Mouse (Mus musculus) spleen, adult 2 months (tissue): ENCODE results near the gene Asrgl1. TPM values are rescaled to one million over a fixed set of nuclear protein-coding genes. Genes with fewer than 3 reads are reported as not detected.
A peak's percentile ranks its signal among the peaks of the same experiment; 100 is the strongest.

Experiments used
- DNase-seq, 2 experiments: peaks; one replicate each; pipeline versions ENCODE4 v3.0.0 to v3.0.0-alpha.2; 2012 to 2021; ENCODE audit warnings: low spot score in 2 of 2, low read depth in 1 of 2
- H3K27ac ChIP-seq: fragments of 200-500 bp; 2 replicates; pipeline ENCODE4 v1.5.1; 2012; ENCODE audit warnings: low read length, inconsistent platforms; ENCODE audit not compliant: insufficient read depth
- H3K27me3 ChIP-seq: fragments of 200-500 bp; 2 replicates; pipeline ENCODE4 v1.6.1; 2012; ENCODE audit warnings: mild to moderate bottlenecking, moderate library complexity, low read length, inconsistent platforms; ENCODE audit not compliant: control insufficient read depth, insufficient read depth
- H3K36me3 ChIP-seq: fragments of 200-500 bp; 2 replicates; pipeline ENCODE4 v1.6.1; 2012; ENCODE audit warnings: mild to moderate bottlenecking, low read length, inconsistent platforms; ENCODE audit not compliant: control insufficient read depth, insufficient read depth
- H3K4me1 ChIP-seq: fragments of 200-500 bp; 2 replicates; pipeline ENCODE4 v1.6.1; 2011; ENCODE audit warnings: inconsistent platforms; ENCODE audit not compliant: control insufficient read depth, insufficient read depth, insufficient read length
- H3K4me3 ChIP-seq: fragments of 200-500 bp; 2 replicates; pipeline ENCODE4 v1.5.1; 2011; ENCODE audit warnings: mild to moderate bottlenecking, inconsistent platforms; ENCODE audit not compliant: insufficient read depth, insufficient read length; ENCODE audit errors: extremely low read depth
- CTCF ChIP-seq: fragments of 200-500 bp; IDR thresholded peaks from 2 replicates; pipeline ENCODE4 v1.5.1; 2011; ENCODE audit warnings: mild to moderate bottlenecking, inconsistent platforms; ENCODE audit not compliant: insufficient read depth, insufficient read length, insufficient replicate concordance; ENCODE audit errors: extremely low read depth
- POLR2A ChIP-seq: fragments of 200-500 bp; IDR thresholded peaks from 2 replicates; pipeline ENCODE4 v1.6.1; 2011; ENCODE audit warnings: low read depth, low read length, inconsistent platforms
- WGBS: fragments of 180-500 bp; shearing (Covaris S2); methylation state at CpG from one replicate; pipeline ENCODE4 v1.1.7; 2018; 5-methylcytosine and 5-hydroxymethylcytosine counted together
- polyA plus RNA-seq: library from polyadenylated mRNA; depleted of rRNA; stranded (reverse); fragments of >200 nt; gene quantifications from 2 replicates; pipeline ENCODE4 v1.2.3, GENCODE M21; 2012

The Asrgl1 gene
- polyA plus RNA-seq, 1 experiment = 6.2 TPM

DNA sequence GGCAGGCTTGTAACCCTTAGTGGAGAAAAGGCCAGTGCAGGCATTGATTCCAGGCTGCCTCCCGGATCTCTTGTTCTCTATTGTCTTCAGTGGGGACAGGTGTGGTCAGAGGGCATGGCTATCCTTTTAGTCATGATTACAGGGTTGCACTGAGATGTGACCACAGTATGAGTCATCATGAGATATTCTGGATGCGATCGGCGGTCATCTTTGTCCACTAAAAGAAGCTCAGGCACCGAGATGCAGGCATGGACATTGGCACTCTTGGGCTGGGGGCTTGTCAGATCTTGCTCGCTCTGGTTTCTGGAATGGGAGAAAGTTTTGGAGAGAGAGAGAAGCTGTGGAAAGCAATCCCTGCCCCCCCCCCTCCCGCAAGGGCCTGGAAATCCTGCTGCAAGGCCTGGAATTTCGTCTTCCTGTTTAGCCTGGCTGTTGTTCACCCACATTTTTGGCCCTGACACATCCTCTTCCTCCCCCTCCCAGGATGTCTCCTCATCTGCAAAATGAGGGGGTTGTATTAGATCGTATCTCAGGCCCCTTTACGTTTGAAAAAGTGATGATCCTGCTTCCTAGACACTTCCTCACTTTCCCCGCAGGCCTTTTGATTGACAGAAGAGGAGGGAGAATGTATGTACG is 61.5 kb downstream of the Asrgl1 start:
- no peak overlapping the region for H3K27ac ChIP-seq
- WGBS = 66% methylated on average over 12 of the region's 12 CpGs
- H3K36me3 ChIP-seq = no peaks in the 10 kb centered on the region
- peaks cover 37% of the 10 kb centered on the region; the same call in 1 of the 2 replicates for H3K4me1 ChIP-seq
- no peak for DNase-seq
- TF ChIP-seq CTCF (no peak), POLR2A (no peak)
- H3K27me3 ChIP-seq = no peaks in the 10 kb centered on the region
- H3K4me3 ChIP-seq = no peak overlapping the region

GRCm38 (mm10) chr19:9072157-9072530 is 63.3 kb downstream of the Asrgl1 start:
- Histone ChIP-seq H3K4me1 (peaks cover 50% of the 10 kb centered on the region; the same call in 1 of the 2 replicates), H3K27ac (no peak overlapping the region), H3K27me3 (no peaks in the 10 kb centered on the region), H3K36me3 (no peaks in the 10 kb centered on the region), H3K4me3 (no peak overlapping the region)
- no peak for TF ChIP-seq POLR2A
- no peak for DNase-seq
- WGBS = 60% methylated on average over 2 of the region's 2 CpGs

- Histone ChIP-seq H3K27ac (0 out of 2 replicates have a peak overlapping the region, but pooled peaks have one; percentile 30), H3K4me3 (no peak overlapping the region), H3K36me3 (no peaks in the 10 kb centered on the region), H3K4me1 (peaks cover 53% of the 10 kb centered on the region; the same call in 1 of the 2 replicates), H3K27me3 (no peaks in the 10 kb centered on the region)
- 32% methylated on average over 7 of the region's 7 CpGs for WGBS
- TF ChIP-seq POLR2A (no peak), CTCF (no peak)
- DNase-seq = peak in 1 of 2 experiments; percentile 55
Observed at GRCm38 (mm10) chr19:9071456-9072156, 63.8 kb downstream of the Asrgl1 start.

- Histone ChIP-seq H3K36me3 (no peaks in the 10 kb centered on the region), H3K27me3 (no peaks in the 10 kb centered on the region), H3K27ac (no peak overlapping the region), H3K4me1 (peaks cover 59% of the 10 kb centered on the region; the same call in 1 of the 2 replicates), H3K4me3 (no peak overlapping the region)
- 54% methylated on average over 2 of the region's 2 CpGs for WGBS
- TF ChIP-seq POLR2A (no peak), CTCF (no peak)
- no peak for DNase-seq
Observed at GRCm38 (mm10) chr19:9070316-9070715, 65.1 kb downstream of the Asrgl1 start.

GRCm38 (mm10) chr19:9069687-9070307 is 65.6 kb downstream of the Asrgl1 start:
- no peaks in the 10 kb centered on the region for H3K36me3 ChIP-seq
- TF ChIP-seq CTCF = no peak
- no peak for TF ChIP-seq POLR2A
- no peak overlapping the region for H3K27ac ChIP-seq
- 38% methylated on average over 8 of the region's 8 CpGs for WGBS
- H3K4me1 ChIP-seq = peaks cover 54% of the 10 kb centered on the region; the same call in 1 of the 2 replicates
- no peak overlapping the region for H3K4me3 ChIP-seq
- no peak for DNase-seq
- H3K27me3 ChIP-seq = no peaks in the 10 kb centered on the region

DNA sequence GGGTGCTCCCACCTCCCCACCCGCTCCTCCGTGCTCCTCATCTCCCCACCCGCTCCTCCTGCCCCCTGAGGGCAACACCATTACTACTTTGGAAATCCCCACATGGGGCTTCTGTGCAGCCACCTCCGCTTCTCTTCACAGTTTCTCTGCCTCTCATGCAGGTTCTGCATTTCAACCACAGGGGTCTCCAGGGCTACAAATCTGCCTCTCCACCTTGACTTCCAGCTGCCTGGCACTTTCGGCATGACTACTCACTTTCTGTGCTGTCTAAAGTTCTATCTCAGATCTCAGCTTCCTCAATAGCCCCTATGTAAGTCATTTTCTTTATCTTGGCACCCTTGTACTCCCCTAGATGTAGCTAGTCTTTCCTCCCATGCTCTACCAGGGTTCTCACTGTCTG is 68.1 kb downstream of the Asrgl1 start:
- Histone ChIP-seq H3K4me1 (peaks cover 46% of the 10 kb centered on the region; the same call in 1 of the 2 replicates), H3K36me3 (no peaks in the 10 kb centered on the region), H3K27ac (peak overlapping the region; percentile 33; the same call in 1 of the 2 replicates), H3K27me3 (no peaks in the 10 kb centered on the region), H3K4me3 (no peak overlapping the region)
- DNase-seq = peak; percentile 46 to 61
- TF ChIP-seq CTCF = no peak
- no peak for TF ChIP-seq POLR2A
- 28% methylated on average over 5 of the region's 5 CpGs for WGBS
